Mouse (Mus musculus) mammary gland, adult 2 months (tissue): Measurements from ENCODE around the gene Trim72. TPM values are rescaled to one million over a fixed set of nuclear protein-coding genes. Genes with fewer than 3 reads are reported as not detected.

Source experiments
- polyA plus RNA-seq: library from polyadenylated mRNA; depleted of rRNA; stranded (reverse); fragments of >200 nt; gene quantifications from 2 replicates; pipeline ENCODE4 v1.2.3, GENCODE M21; 2012; ENCODE audit warnings: low replicate concordance; rRNA removed

Gene Trim72
- 0.69 and 38.4 TPM in 2 replicates for polyA plus RNA-seq

DNA sequence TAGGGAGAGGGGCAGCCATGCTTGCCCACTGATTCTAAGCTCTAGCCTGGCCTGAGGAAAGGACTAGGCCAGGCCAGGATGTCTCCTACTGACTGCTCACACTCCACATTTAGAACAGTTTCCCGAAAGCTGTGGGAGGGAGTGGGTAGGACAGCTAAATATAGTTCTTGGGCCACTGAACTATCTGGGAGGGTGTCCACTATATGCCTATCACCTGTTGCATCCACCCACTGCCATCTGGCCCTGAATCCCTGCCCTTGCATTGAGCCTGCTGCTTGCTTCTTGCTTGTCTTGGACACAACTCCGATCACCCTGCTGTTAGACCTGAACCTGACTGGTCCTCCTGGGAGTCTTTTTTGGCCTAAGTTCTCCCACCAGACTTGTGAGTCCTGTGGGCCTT, at the start of gene Trim72:
Gene Trim72, plus strand, starts transcription at position 262 of the 400 bp plus-strand sequence.

DNA sequence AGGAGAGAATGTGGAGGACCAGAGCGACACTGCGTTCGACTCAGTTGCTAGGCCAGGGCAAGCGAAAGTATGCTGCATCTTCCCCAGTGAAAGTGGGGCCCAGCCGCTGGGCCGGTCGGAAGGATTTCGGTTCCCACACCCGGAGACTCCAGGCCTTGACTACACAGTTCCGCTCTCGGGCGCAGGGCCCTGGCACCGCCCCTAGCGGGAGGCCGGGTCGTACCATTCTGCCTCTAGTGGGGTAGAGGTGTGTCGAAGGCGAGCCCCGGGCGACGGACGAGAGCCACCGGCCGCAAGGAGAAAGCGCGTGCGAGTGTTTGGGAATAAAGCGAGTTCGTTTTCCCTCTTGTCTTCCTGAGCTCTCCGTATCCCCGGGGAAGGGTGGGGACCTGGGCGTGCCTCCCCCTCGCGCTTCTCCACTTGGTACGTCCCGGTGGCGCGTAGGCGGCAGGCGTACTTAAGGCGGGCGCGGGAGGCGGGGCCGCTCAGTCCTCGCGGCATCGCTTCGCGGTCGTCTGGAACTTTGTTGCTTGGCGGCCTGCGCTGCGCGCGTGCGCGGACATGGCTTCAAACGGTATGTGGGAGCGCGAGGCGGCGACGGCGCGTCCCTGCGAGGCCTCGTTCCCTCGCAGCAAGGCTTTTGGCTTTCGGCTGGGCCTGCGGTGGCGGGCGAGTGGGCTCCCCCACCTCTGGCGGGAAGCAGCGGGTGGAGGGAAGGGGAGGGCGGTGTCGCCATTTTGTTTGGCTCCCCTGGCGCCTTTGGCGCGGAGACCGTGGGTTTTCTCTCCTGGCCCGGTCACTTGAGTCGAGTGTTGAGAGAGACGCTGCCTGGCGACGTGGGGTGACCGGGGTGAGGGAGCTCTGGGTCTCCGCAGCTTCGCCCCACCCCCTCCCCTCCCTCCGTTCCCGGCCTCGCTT, 36.5 kb upstream of the Trim72 start, which contains the start of gene Fus:
Gene Fus, plus strand, starts transcription at position 454 of the 918 bp plus-strand sequence.

DNA sequence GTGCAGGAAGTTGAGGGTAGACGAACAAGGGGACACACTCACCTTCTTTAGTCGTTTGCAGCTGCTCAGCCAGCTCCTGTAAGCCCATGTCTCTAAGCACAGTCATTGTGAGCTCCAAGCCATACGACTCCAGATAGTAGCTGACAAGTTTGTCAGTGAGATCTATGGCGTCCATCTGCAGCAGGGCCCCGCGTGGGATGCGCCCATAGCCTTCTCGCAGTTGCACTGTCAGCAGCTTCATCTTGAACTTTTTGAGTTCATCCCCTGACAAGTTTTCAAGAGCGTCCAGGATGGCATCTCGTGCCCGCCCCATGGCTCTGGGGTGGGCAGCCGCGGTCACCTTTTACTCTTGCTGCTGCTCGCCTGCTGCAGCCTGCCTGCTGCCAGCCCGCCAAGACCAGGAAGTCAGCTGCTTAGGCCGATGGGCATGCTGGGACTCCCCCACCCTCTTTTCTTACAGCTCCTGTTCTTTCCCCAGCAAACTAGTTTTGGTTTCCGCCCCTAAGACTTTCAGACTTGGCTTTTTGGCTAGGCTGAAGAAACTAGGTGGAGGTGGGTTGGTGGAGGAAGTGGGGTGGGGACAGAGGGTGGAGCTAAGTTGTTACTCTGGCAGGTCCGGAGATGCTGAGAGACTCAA, 10.3 kb upstream of the Trim72 start, which contains the start of gene Pycard:
Gene Pycard, minus strand, starts transcription at position 527 of the 637 bp plus-strand sequence.

Other genes with a start within 250 kb of the Trim72 start
- 59.8 and 66.6 TPM in 2 replicates for gene Orai3, start 234.1 kb upstream of the Trim72 start, polyA plus RNA-seq
- 9.4 and 14.6 TPM in 2 replicates for gene Setd1a, start 227.3 kb upstream of the Trim72 start, polyA plus RNA-seq
- gene Gm49388, start 218.3 kb upstream of the Trim72 start, polyA plus RNA-seq, result not detected in 2 replicates
- gene Hsd3b7, start 203.3 kb upstream of the Trim72 start, polyA plus RNA-seq, result 113 and 134 TPM in 2 replicates
- gene Stx4a, start 179.7 kb upstream of the Trim72 start, polyA plus RNA-seq, result 76.6 and 81.0 TPM in 2 replicates
- gene Stx1b, start 179.4 kb upstream of the Trim72 start, polyA plus RNA-seq, result 18.3 and 29.9 TPM in 2 replicates
- gene Zfp646, start 127.7 kb upstream of the Trim72 start, polyA plus RNA-seq, result 18.1 and 26.0 TPM in 2 replicates
- gene Zfp668, start 127.1 kb upstream of the Trim72 start, polyA plus RNA-seq, result 5.9 and 11.9 TPM in 2 replicates
- gene Prss53, start 113.0 kb upstream of the Trim72 start, polyA plus RNA-seq, result 4.5 and 6.8 TPM in 2 replicates
- gene Gm21974, start 108.5 kb upstream of the Trim72 start, polyA plus RNA-seq, result not detected in 2 replicates
- gene Vkorc1, start 108.3 kb upstream of the Trim72 start, polyA plus RNA-seq, result 248 and 313 TPM in 2 replicates
- gene Bckdk, start 99.9 kb upstream of the Trim72 start, polyA plus RNA-seq, result 125 and 251 TPM in 2 replicates
- 13.4 and 25.0 TPM in 2 replicates for gene Kat8, start 91.4 kb upstream of the Trim72 start, polyA plus RNA-seq
- gene Prss8, start 73.8 kb upstream of the Trim72 start, polyA plus RNA-seq, result 27.2 and 27.4 TPM in 2 replicates
- 31.6 and 38.5 TPM in 2 replicates for gene Prss36, start 57.2 kb upstream of the Trim72 start, polyA plus RNA-seq
- gene Fus, start 36.5 kb upstream of the Trim72 start, polyA plus RNA-seq, result 234 and 274 TPM in 2 replicates
- 66.4 and 86.7 TPM in 2 replicates for gene Pycard, start 10.1 kb upstream of the Trim72 start, polyA plus RNA-seq
- gene Itgam, start 58.7 kb downstream of the Trim72 start, polyA plus RNA-seq, result 36.0 and 38.8 TPM in 2 replicates
- 0.11 and 0.47 TPM in 2 replicates for gene Gm49368, start 58.7 kb downstream of the Trim72 start, polyA plus RNA-seq
- 7.6 TPM in 2 replicates for gene Itgax, start 125.6 kb downstream of the Trim72 start, polyA plus RNA-seq
- 0.33 and 0.51 TPM in 2 replicates for gene Itgad, start 150.4 kb downstream of the Trim72 start, polyA plus RNA-seq
- gene Cox6a2, start 202.4 kb downstream of the Trim72 start, polyA plus RNA-seq, result 16.9 and 867 TPM in 2 replicates
- gene Armc5, start 233.4 kb downstream of the Trim72 start, polyA plus RNA-seq, result 28.0 and 53.1 TPM in 2 replicates
- 2.0 and 3.5 TPM in 2 replicates for gene 9130023H24Rik, start 234.1 kb downstream of the Trim72 start, polyA plus RNA-seq
- gene Tgfb1i1, start 242.9 kb downstream of the Trim72 start, polyA plus RNA-seq, result 37.4 and 73.3 TPM in 2 replicates